In the genomic region with DNA sequence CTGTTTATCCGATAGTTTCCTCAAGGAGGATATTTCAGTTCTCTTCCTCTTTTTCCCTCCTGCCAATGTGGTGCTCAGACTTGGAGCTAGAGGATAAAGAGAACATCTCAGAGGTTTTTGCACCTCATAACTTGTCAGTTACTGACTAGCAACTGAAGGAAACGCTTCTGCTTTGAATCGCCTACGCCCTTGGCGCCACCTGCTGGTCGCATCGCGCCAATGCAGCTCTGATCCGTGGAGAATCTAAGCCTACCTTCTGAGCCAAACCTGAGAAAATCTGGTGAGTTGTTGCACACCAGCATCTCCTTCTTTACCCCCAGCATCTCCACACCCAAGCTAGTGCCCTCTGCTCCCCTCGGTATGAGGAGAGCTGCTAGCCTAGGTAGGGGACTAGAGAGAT, we compare ENCODE assay signal across 8 mouse cellular contexts. TPM values are rescaled to one million over a fixed set of nuclear protein-coding genes. Genes with fewer than 3 reads are reported as not detected.
DNase-seq lines count a peak whose midpoint lies in the region; ATAC-seq lines count a peak whose summit lies in the region.

No protein-coding gene starts in this region.

- WGBS in forebrain, embryonic 10.5 days = 7% methylated on average over 10 of the region's 10 CpGs
- WGBS in forebrain, embryonic 15.5 days = 7% methylated on average over 10 of the region's 10 CpGs
- WGBS in heart, embryonic 16.5 days = 4% methylated on average over 10 of the region's 10 CpGs

- no peaks in the 10 kb centered on the region for H3K27me3 ChIP-seq in forebrain, embryonic 10.5 days (ENCODE audit: poor library complexity, severe bottlenecking)
- H3K27me3 ChIP-seq in forebrain, embryonic 15.5 days = no peaks in the 10 kb centered on the region
- no peaks in the 10 kb centered on the region for H3K27me3 ChIP-seq in heart, embryonic 16.5 days (ENCODE audit: control insufficient read depth, insufficient read depth, low read length)

- no peaks in the 10 kb centered on the region for H3K36me3 ChIP-seq in forebrain, embryonic 10.5 days (replicated peaks)
- H3K36me3 ChIP-seq in forebrain, embryonic 15.5 days = no peaks in the 10 kb centered on the region
- H3K36me3 ChIP-seq in heart, embryonic 16.5 days (ENCODE audit: control insufficient read depth, insufficient read depth) = no peaks in the 10 kb centered on the region

- no peak overlapping the region for H3K9ac ChIP-seq in forebrain, embryonic 15.5 days (replicated peaks)
- no peak overlapping the region for H3K9ac ChIP-seq in heart, embryonic 16.5 days (ENCODE audit: low read length)

- no peaks in the 10 kb centered on the region for H3K9me3 ChIP-seq in forebrain, embryonic 10.5 days
- no peaks in the 10 kb centered on the region for H3K9me3 ChIP-seq in forebrain, embryonic 15.5 days
- H3K9me3 ChIP-seq in heart, embryonic 16.5 days (replicated peaks; ENCODE audit: control insufficient read depth, low read length) = peaks cover 3% of the 10 kb centered on the region; the same call in 1 of the 2 replicates

- no peak overlapping the region for H3K27ac ChIP-seq in forebrain, embryonic 10.5 days
- no peak overlapping the region for H3K27ac ChIP-seq in forebrain, embryonic 15.5 days (replicated peaks)
- no peak overlapping the region for H3K27ac ChIP-seq in heart, embryonic 16.5 days (ENCODE audit: low read length)

- H3K4me3 ChIP-seq in forebrain, embryonic 10.5 days = no peak overlapping the region
- no peak overlapping the region for H3K4me3 ChIP-seq in forebrain, embryonic 15.5 days
- no peak overlapping the region for H3K4me3 ChIP-seq in heart, embryonic 16.5 days (ENCODE audit: low read length)

- no peak overlapping the region for H3K4me2 ChIP-seq in forebrain, embryonic 15.5 days (replicated peaks)
- no peak overlapping the region for H3K4me2 ChIP-seq in heart, embryonic 16.5 days (ENCODE audit: low read depth, low read length)

- H3K4me1 ChIP-seq in forebrain, embryonic 10.5 days = peaks cover 5% of the 10 kb centered on the region
- H3K4me1 ChIP-seq in forebrain, embryonic 15.5 days = no peaks in the 10 kb centered on the region
- no peaks in the 10 kb centered on the region for H3K4me1 ChIP-seq in heart, embryonic 16.5 days (ENCODE audit: control insufficient read depth, insufficient read depth, low read length)

- peak; percentile 77 for DNase-seq in forebrain, embryonic 10.5 days (ENCODE audit: extremely low spot score, low spot score)
- peak; percentile 91 to 92 for DNase-seq in adrenal gland, adult 18-20 months (ENCODE audit: low spot score in 2 of 2)
- DNase-seq in embryo, embryonic 10 days (ENCODE audit: low spot score) = peak; percentile 91
- peak; percentile 84 to 86 for DNase-seq in layer of hippocampus, postnatal 14 days (ENCODE audit: low spot score in 2 of 2)
- peak; percentile 77 to 88 for DNase-seq in spleen, postnatal 10 days (ENCODE audit: low spot score in 2 of 2)

- ATAC-seq in forebrain, embryonic 15.5 days (replicated peaks) = no peak
- ATAC-seq in heart, embryonic 16.5 days (replicated peaks; ENCODE audit: extremely low read depth, insufficient read depth, low FRiP score) = 0 out of 2 replicates have a peak, but pooled peaks have one; percentile 23
- ATAC-seq in megakaryocyte, adult 5-6 weeks (ENCODE audit: poor library complexity, severe bottlenecking) = peak; percentile 95

RNA-seq across cellular contexts. Expression of a gene that starts 18.0 kb away (rescaled TPM):
- 9.5 and 10.6 TPM in 2 replicates for polyA plus RNA-seq in forebrain, embryonic 10.5 days (2016; fragmentation: Nextera tagmentation; extraction: Ambion mirVana)
- polyA plus RNA-seq in forebrain, embryonic 15.5 days (2015; fragmentation: Nextera tagmentation; extraction: Ambion mirVana) = 10.0 and 10.9 TPM in 2 replicates
- 10 to 100 TPM; 25.4 to 42.8 TPM for total RNA-seq in adrenal gland, adult 18-20 months (2021)
- 5.8 and 6.5 TPM in 2 replicates for polyA plus RNA-seq in heart, embryonic 16.5 days (2015; fragmentation: Nextera tagmentation; extraction: Ambion mirVana)
- 10 to 100 TPM; 24.8 to 27.5 TPM for total RNA-seq in layer of hippocampus, postnatal 14 days (2021)
- 36.1 and 36.9 TPM in 2 replicates for total RNA-seq in megakaryocyte, adult 5-6 weeks (2015)
- total RNA-seq in megakaryocyte, adult 5-6 weeks (2017) = 27.2 and 32.2 TPM in 2 replicates
